Mouse (Mus musculus): ENCODE data around the gene Gm5136.

Gene Gm5136

GRCm38 (mm10) chr10:108699946-108700345 lies at the start of gene Gm5136:
TSS of gene Gm5136 (minus strand) at chr10:108700160.
- no peak for DNase-seq (ENCODE audit: low read depth)

GRCm38 (mm10) chr10:108743759-108744158 lies 43.8 kb upstream of the Gm5136 start:
- DNase-seq (ENCODE audit: low read depth): no peak

- no peak for DNase-seq (ENCODE audit: low read depth)
Observed at GRCm38 (mm10) chr10:108733982-108734381, 34.0 kb upstream of the Gm5136 start.

- DNase-seq (ENCODE audit: low read depth): no peak
Observed at GRCm38 (mm10) chr10:108728961-108729360, 29.0 kb upstream of the Gm5136 start.

- no peak for DNase-seq (ENCODE audit: low read depth)
Observed at GRCm38 (mm10) chr10:108726391-108726790, 26.4 kb upstream of the Gm5136 start.

GRCm38 (mm10) chr10:108724878-108725277 lies 24.9 kb upstream of the Gm5136 start:
- DNase-seq (ENCODE audit: low read depth): no peak

- no peak for DNase-seq (ENCODE audit: low read depth)
Observed at GRCm38 (mm10) chr10:108710514-108710913, 10.6 kb upstream of the Gm5136 start.

- DNase-seq (ENCODE audit: low read depth): no peak
Observed at GRCm38 (mm10) chr10:108705658-108706057, 5.7 kb upstream of the Gm5136 start.

- no peak for DNase-seq (ENCODE audit: low read depth)
Observed at GRCm38 (mm10) chr10:108701361-108702128, 1.6 kb upstream of the Gm5136 start.

GRCm38 (mm10) chr10:108697062-108697461 lies 2.9 kb downstream of the Gm5136 start:
- no peak for DNase-seq (ENCODE audit: low read depth)

GRCm38 (mm10) chr10:108690954-108691353 lies 9.0 kb downstream of the Gm5136 start:
- DNase-seq (ENCODE audit: low read depth): no peak

- DNase-seq (ENCODE audit: low read depth): no peak
Observed at GRCm38 (mm10) chr10:108686696-108687095, 13.3 kb downstream of the Gm5136 start.

GRCm38 (mm10) chr10:108679675-108680390 lies 20.1 kb downstream of the Gm5136 start:
- DNase-seq (ENCODE audit: low read depth): no peak

- DNase-seq (ENCODE audit: low read depth): no peak
Observed at GRCm38 (mm10) chr10:108677053-108677452, 22.9 kb downstream of the Gm5136 start.

GRCm38 (mm10) chr10:108668944-108669343 lies 31.0 kb downstream of the Gm5136 start:
- DNase-seq (ENCODE audit: low read depth): no peak

- DNase-seq (ENCODE audit: low read depth): no peak
Observed at GRCm38 (mm10) chr10:108660295-108660694, 39.7 kb downstream of the Gm5136 start.

- no peak for DNase-seq (ENCODE audit: low read depth)
Observed at GRCm38 (mm10) chr10:108658300-108658699, 41.7 kb downstream of the Gm5136 start.

- DNase-seq (ENCODE audit: low read depth): no peak
Observed at GRCm38 (mm10) chr10:108657669-108658068, 42.3 kb downstream of the Gm5136 start.

GRCm38 (mm10) chr10:108656898-108657297 lies 43.1 kb downstream of the Gm5136 start:
- DNase-seq (ENCODE audit: low read depth): no peak

GRCm38 (mm10) chr10:108655074-108655473 lies 44.9 kb downstream of the Gm5136 start:
- DNase-seq (ENCODE audit: low read depth): no peak

- DNase-seq (ENCODE audit: low read depth): no peak
Observed at GRCm38 (mm10) chr10:108652831-108653230, 47.1 kb downstream of the Gm5136 start.

- DNase-seq (ENCODE audit: low read depth): no peak
Observed at GRCm38 (mm10) chr10:108652066-108652465, 47.9 kb downstream of the Gm5136 start.

GRCm38 (mm10) chr10:108649174-108649573 lies 50.8 kb downstream of the Gm5136 start:
- no peak for DNase-seq (ENCODE audit: low read depth)

Data from naive thymus-derived CD4-positive, alpha-beta T cell, adult 2 months (primary cell).